43 mouse cellular contexts compared by ENCODE assay signal in the genomic region with DNA sequence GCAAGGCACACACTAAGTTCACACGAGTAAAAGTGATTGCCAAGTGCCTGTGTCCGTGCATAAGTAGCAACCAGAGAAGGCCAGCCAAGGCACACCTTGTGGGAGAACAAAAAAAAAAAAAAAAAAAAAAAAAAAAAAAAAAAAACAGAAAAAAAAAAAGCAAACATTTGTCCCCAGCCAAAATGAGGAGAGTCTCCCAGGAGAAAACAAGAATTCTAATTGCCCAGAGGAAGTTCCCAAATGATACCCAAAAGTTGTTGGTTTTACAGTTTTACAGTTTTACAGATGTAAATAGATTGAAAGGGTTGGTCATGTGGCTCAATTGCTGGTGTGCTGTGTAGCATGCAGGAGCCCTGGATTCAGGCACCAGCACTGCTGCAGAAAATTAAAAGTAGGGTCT. TPM values are rescaled to one million over a fixed set of nuclear protein-coding genes. Genes with fewer than 3 reads are reported as not detected.
"Had no signal": no experiment of that assay in that cellular context is flagged by ENCODE, and none has a peak within 500 bp of the region (broad histone marks: within the 10 kb centered on the region; RNA-seq: fewer than 3 reads in every experiment).

No protein-coding gene starts in this region.

- DNase-seq: left cerebral cortex, postnatal 4 days; liver; liver, embryonic 13.5 days; liver, postnatal 0 days; lung, adult 18-20 months; lung, adult 2 months; lung, embryonic 14.5 days; lung, postnatal 10 days; lung, postnatal 14 days; lung, postnatal 36 days; lung, postnatal 4 days; midbrain, embryonic 14.5 days had no signal

- H3K4me3 ChIP-seq: limb, embryonic 10.5 days; limb, embryonic 12.5 days; limb, embryonic 13.5 days; limb, embryonic 15.5 days; liver, embryonic 12.5 days; liver, embryonic 13.5 days; liver, embryonic 15.5 days; lung, embryonic 15.5 days; megakaryocyte, embryonic 14.5 days; midbrain, embryonic 10.5 days; midbrain, embryonic 12.5 days; midbrain, embryonic 13.5 days; midbrain, embryonic 15.5 days; myocyte; neural tube, embryonic 12.5 days had no signal

- H3K27ac ChIP-seq: limb, embryonic 10.5 days; limb, embryonic 12.5 days; limb, embryonic 13.5 days; limb, embryonic 15.5 days; liver, embryonic 12.5 days; liver, embryonic 13.5 days; liver, embryonic 14.5 days; liver, embryonic 15.5 days; lung, embryonic 15.5 days; macrophage; midbrain, embryonic 10.5 days; midbrain, embryonic 12.5 days; midbrain, embryonic 13.5 days; midbrain, embryonic 15.5 days; neural tube, embryonic 12.5 days had no signal

- H3K27me3 ChIP-seq: limb, embryonic 12.5 days; limb, embryonic 13.5 days; limb, embryonic 15.5 days; liver, embryonic 12.5 days; liver, embryonic 13.5 days; liver, embryonic 15.5 days; lung, embryonic 15.5 days; midbrain, embryonic 12.5 days; midbrain, embryonic 13.5 days; midbrain, embryonic 15.5 days; neural tube, embryonic 12.5 days had no signal

- H3K36me3 ChIP-seq: limb, embryonic 10.5 days; limb, embryonic 12.5 days; limb, embryonic 13.5 days; limb, embryonic 15.5 days; liver, embryonic 12.5 days; liver, embryonic 13.5 days; liver, embryonic 15.5 days; lung, embryonic 15.5 days; midbrain, embryonic 10.5 days; midbrain, embryonic 12.5 days; midbrain, embryonic 13.5 days; midbrain, embryonic 15.5 days; neural tube, embryonic 12.5 days had no signal

- H3K9ac ChIP-seq: limb, embryonic 12.5 days; limb, embryonic 13.5 days; limb, embryonic 15.5 days; liver, embryonic 12.5 days; liver, embryonic 13.5 days; liver, embryonic 14.5 days; liver, embryonic 15.5 days; liver, postnatal 0 days; lung, embryonic 14.5 days; lung, embryonic 15.5 days; midbrain, embryonic 12.5 days; midbrain, embryonic 13.5 days; midbrain, embryonic 15.5 days; neural tube, embryonic 12.5 days had no signal

- H3K4me2 ChIP-seq: limb, embryonic 12.5 days; limb, embryonic 13.5 days; limb, embryonic 15.5 days; liver, embryonic 11.5 days; liver, embryonic 12.5 days; liver, embryonic 13.5 days; liver, embryonic 15.5 days; lung, embryonic 14.5 days; lung, embryonic 15.5 days; midbrain, embryonic 11.5 days; midbrain, embryonic 12.5 days; midbrain, embryonic 13.5 days; midbrain, embryonic 15.5 days; neural tube, embryonic 12.5 days had no signal

- H3K9me3 ChIP-seq: limb, embryonic 10.5 days; limb, embryonic 13.5 days; limb, embryonic 15.5 days; liver, embryonic 15.5 days; lung, embryonic 15.5 days; midbrain, embryonic 10.5 days; midbrain, embryonic 12.5 days; midbrain, embryonic 13.5 days; midbrain, embryonic 15.5 days; neural tube, embryonic 12.5 days had no signal

- H3K4me1 ChIP-seq: limb, embryonic 10.5 days; limb, embryonic 12.5 days; limb, embryonic 13.5 days; liver, embryonic 15.5 days; lung, embryonic 15.5 days; midbrain, embryonic 10.5 days; midbrain, embryonic 12.5 days; midbrain, embryonic 13.5 days; midbrain, embryonic 15.5 days; neural tube, embryonic 12.5 days had no signal

RNA-seq across cellular contexts. Expression of a gene that starts 2.4 kb away (rescaled TPM):
- total RNA-seq: left cerebral cortex, postnatal 25 days; left cerebral cortex, postnatal 36 days; liver, adult 2 months; megakaryocyte progenitor cell, adult 5-6 weeks; megakaryocyte-erythroid progenitor cell, adult 5-6 weeks; monocyte, adult 5-6 weeks had no signal
- polyA plus RNA-seq: limb, embryonic 10.5 days; limb, embryonic 11.5 days; limb, embryonic 12.5 days; limb, embryonic 13.5 days; limb, embryonic 15.5 days; liver, adult 2 months; liver, embryonic 11.5 days; liver, embryonic 12.5 days; liver, embryonic 13.5 days; liver, embryonic 14.5 days; liver, embryonic 15.5 days; liver, embryonic 16.5 days; liver, postnatal 0 days; lung, adult 2 months; lung, embryonic 14.5 days; lung, embryonic 15.5 days; lung, embryonic 16.5 days; lung, postnatal 0 days; macrophage; midbrain, embryonic 10.5 days; midbrain, embryonic 11.5 days; midbrain, embryonic 12.5 days; midbrain, embryonic 13.5 days; midbrain, embryonic 14.5 days; midbrain, embryonic 15.5 days; midbrain, embryonic 16.5 days; midbrain, postnatal 0 days; myocyte; neural tube, embryonic 11.5 days; neural tube, embryonic 12.5 days had no signal
